Comparison of ENCODE assay signal across 9 mouse cellular contexts in genomic region chr11:101983431-101983921, GRCm38 (mm10). TPM values are rescaled to one million over a fixed set of nuclear protein-coding genes. Genes with fewer than 3 reads are reported as not detected.
DNase-seq lines count a peak whose midpoint lies in the region; ATAC-seq and TF ChIP-seq lines count a peak whose summit lies in the region.
"Had no signal": no experiment of that assay in that cellular context is flagged by ENCODE, and none has a peak within 500 bp of the region (broad histone marks: within the 10 kb centered on the region; RNA-seq: fewer than 3 reads in every experiment).

No protein-coding gene starts in this region.

- in situ Hi-C loops in CH12.LX (cut with MboI; ENCODE audit: low pct_ligation_motif_present, low pct_unique_long_range_greater_than_20kb, low sequenced_read_pairs): no loop called here

- peaks cover 19 to 42% of the 10 kb centered on the region in 2 experiments for H3K36me3 ChIP-seq in CH12.LX (replicated peaks in 1 of 2; ENCODE audit: control insufficient read depth in 1 of 2, insufficient read depth in 1 of 2, low read length in 1 of 2)
- peaks cover 34% of the 10 kb centered on the region for H3K36me3 ChIP-seq in heart, embryonic 14.5 days (ENCODE audit: control insufficient read depth, insufficient read depth, low read length)
- peaks cover 6% of the 10 kb centered on the region; the same call in 1 of the 2 replicates for H3K36me3 ChIP-seq in liver, postnatal 0 days (replicated peaks; ENCODE audit: insufficient read depth, low read length)

- 49% methylated on average over 10 of the region's 10 CpGs for WGBS in heart, embryonic 14.5 days
- 49% methylated on average over 10 of the region's 10 CpGs for WGBS in liver, postnatal 0 days (ENCODE audit: insufficient replicate concordance)

- H3K9me3 ChIP-seq in CH12.LX (replicated peaks; ENCODE audit: low read length): no peaks in the 10 kb centered on the region
- H3K9me3 ChIP-seq in heart, embryonic 14.5 days (ENCODE audit: control insufficient read depth, low read length): no peaks in the 10 kb centered on the region
- no peaks in the 10 kb centered on the region for H3K9me3 ChIP-seq in liver, postnatal 0 days (ENCODE audit: low read length)

- peak overlapping the region; percentile 0 to 57 (median 48) for H3K4me3 ChIP-seq in CH12.LX (replicated peaks in 1 of 3; ENCODE audit: low read depth in 2 of 3, low read length in 2 of 3, poor library complexity in 1 of 3)
- H3K4me3 ChIP-seq in heart, embryonic 14.5 days (ENCODE audit: control insufficient read depth in 1 of 2, insufficient read depth in 1 of 2, low read depth in 1 of 2, low read length in 2 of 2): peak overlapping the region; percentile 32 to 75
- no peak overlapping the region; the same call in 1 of the 2 replicates for H3K4me3 ChIP-seq in liver, postnatal 0 days (ENCODE audit: low read depth, low read length)

- no peak for TF ChIP-seq EP300 in CH12.LX (IDR thresholded peaks at IDR 0.05; ENCODE audit: low read length)
- TF ChIP-seq EP300 in liver, postnatal 0 days (IDR thresholded peaks at IDR 0.05; ENCODE audit: low read depth): no peak

- peaks cover 31% of the 10 kb centered on the region for H3K27me3 ChIP-seq in CH12.LX (replicated peaks)
- no peaks in the 10 kb centered on the region for H3K27me3 ChIP-seq in heart, embryonic 14.5 days (ENCODE audit: control insufficient read depth, insufficient read depth, low read length)
- no peaks in the 10 kb centered on the region for H3K27me3 ChIP-seq in liver, postnatal 0 days (ENCODE audit: insufficient read depth, low read length)

- H3K27ac ChIP-seq in CH12.LX (ENCODE audit: insufficient read depth, low read depth): no peak overlapping the region
- peak overlapping the region; percentile 75 to 97 for H3K27ac ChIP-seq in heart, embryonic 14.5 days (replicated peaks in 1 of 2; ENCODE audit: control insufficient read depth in 1 of 2, insufficient read depth in 1 of 2, low read depth in 2 of 2, low read length in 2 of 2)
- H3K27ac ChIP-seq in liver, postnatal 0 days (ENCODE audit: low read depth): peak overlapping the region; percentile 30; the same call in 1 of the 2 replicates

- ATAC-seq in heart, embryonic 14.5 days (ENCODE audit: insufficient number of reproducible peaks, insufficient read depth, low FRiP score, low read depth): no peak
- no peak for ATAC-seq in liver, postnatal 0 days

- peak overlapping the region; percentile 69; the same call in 1 of the 2 replicates for H3K4me2 ChIP-seq in CH12.LX (ENCODE audit: insufficient read depth, low read depth, poor library complexity, severe bottlenecking)
- peak overlapping the region; percentile 93 for H3K4me2 ChIP-seq in heart, embryonic 14.5 days (ENCODE audit: low read length)
- H3K4me2 ChIP-seq in liver, postnatal 0 days (ENCODE audit: low read depth, low read length): peak overlapping the region; percentile 74

- H3K79me2 ChIP-seq in CH12.LX (replicated peaks; ENCODE audit: control insufficient read depth, extremely low read depth, insufficient read depth, poor library complexity, severe bottlenecking): no peaks in the 10 kb centered on the region

- no peak overlapping the region for H3K9ac ChIP-seq in CH12.LX (ENCODE audit: insufficient read depth, low read depth)
- peak overlapping the region; percentile 91 for H3K9ac ChIP-seq in heart, embryonic 14.5 days (ENCODE audit: low read length)
- H3K9ac ChIP-seq in liver, postnatal 0 days (replicated peaks): no peak overlapping the region

- peaks cover 14 to 40% of the 10 kb centered on the region in 2 experiments for H3K4me1 ChIP-seq in CH12.LX (ENCODE audit: control insufficient read depth in 1 of 2, insufficient read depth in 2 of 2)
- peaks cover 22 to 23% of the 10 kb centered on the region in 2 experiments for H3K4me1 ChIP-seq in heart, embryonic 14.5 days (ENCODE audit: control insufficient read depth in 2 of 2, insufficient read depth in 2 of 2, low read length in 2 of 2)
- peaks cover 14% of the 10 kb centered on the region for H3K4me1 ChIP-seq in liver, postnatal 0 days (ENCODE audit: insufficient read depth)

- no peak for TF ChIP-seq POLR2A in CH12.LX (IDR thresholded peaks at IDR 0.05; ENCODE audit: low read depth, low read length)

- peak; percentile 55 for DNase-seq in cerebellum, adult 9-11 months
- DNase-seq in cerebellum, postnatal 14 days: no peak
- DNase-seq in CH12.LX (ENCODE audit: extremely low read depth): peak; percentile 14
- no peak for DNase-seq in liver, postnatal 0 days
- no peak for DNase-seq in retina, postnatal 1 day
- no peak for DNase-seq in adrenal gland, adult 18-20 months (ENCODE audit: low spot score in 2 of 2)
- no peak for DNase-seq in cerebellum, postnatal 10 days

- dilution Hi-C loops in CH12.LX (cut with MboI; ENCODE audit: extremely low pct_ligation_motif_present, extremely low pct_unique_long_range_greater_than_20kb, low sequenced_read_pairs): no loop called here

- no peak for TF ChIP-seq RAD21 in CH12.LX (IDR thresholded peaks at IDR 0.05; ENCODE audit: low read depth, low read length)

- TF ChIP-seq CTCF in CH12.LX (conservative IDR thresholded peaks at IDR 0.05 in 1 of 2, IDR thresholded peaks at IDR 0.05 in 1 of 2; ENCODE audit: low read depth in 2 of 2, low read length in 2 of 2): no peak
- TF ChIP-seq CTCF in liver, postnatal 0 days (IDR thresholded peaks at IDR 0.05; ENCODE audit: low read depth): no peak

TF ChIP-seq in CH12.LX, 34 proteins besides CTCF, POLR2A, EP300 and RAD21:
- no peak for TF ChIP-seq TBP (conservative IDR thresholded peaks at IDR 0.05; ENCODE audit: low read depth, low read length)
- peak; percentile 74 for TF ChIP-seq ZKSCAN1 (IDR thresholded peaks at IDR 0.05; ENCODE audit: borderline replicate concordance, low read depth, low read length)
- no peak for TF ChIP-seq ETS1 (conservative IDR thresholded peaks at IDR 0.05; ENCODE audit: low read depth, low read length)
- TF ChIP-seq USF1 (IDR thresholded peaks at IDR 0.05; ENCODE audit: low read depth, low read length): no peak

RNA-seq across cellular contexts. Expression of gene Cfap97d1, which starts 0.6 kb away (rescaled TPM):
- total RNA-seq in CH12.LX (2012; rRNA removed): not detected in 2 replicates
- total RNA-seq in CH12.LX (2014; rRNA removed): not detected in 2 replicates
- polyA plus RNA-seq in CH12.LX (2012; ENCODE audit: insufficient read length, low read depth): not detected in 2 replicates
- polyA plus RNA-seq in heart, embryonic 14.5 days (2014; fragmentation: Nextera tagmentation; extraction: Ambion mirVana): not detected in 2 replicates
- 0.19 TPM in 1 of 2 replicates, not detected in the other for polyA plus RNA-seq in liver, postnatal 0 days (2015; fragmentation: Nextera tagmentation; extraction: Ambion mirVana)
- not detected for total RNA-seq in adrenal gland, adult 18-20 months (2021)
- polyA plus RNA-seq: large intestine, adult 2 months had no signal

RNA-seq across cellular contexts. Expression of gene Dusp3, which starts 3.3 kb away (rescaled TPM):
- total RNA-seq in CH12.LX (2012; rRNA removed) (17.9 and 20.8 TPM in 2 replicates), CH12.LX (2014; rRNA removed) (5.6 and 7.5 TPM in 2 replicates)
- 19.2 and 23.6 TPM in 2 replicates for polyA plus RNA-seq in CH12.LX (2012; ENCODE audit: insufficient read length, low read depth)
- 56.4 and 58.9 TPM in 2 replicates for polyA plus RNA-seq in heart, embryonic 14.5 days (2014; fragmentation: Nextera tagmentation; extraction: Ambion mirVana)
- polyA plus RNA-seq in liver, postnatal 0 days (2015; fragmentation: Nextera tagmentation; extraction: Ambion mirVana): 18.4 and 22.7 TPM in 2 replicates
- total RNA-seq in adrenal gland, adult 18-20 months (2021): 100 to 1,000 TPM; 107 to 138 TPM

RNA-seq across cellular contexts. Expression of gene Sost, which starts 16.7 kb away (rescaled TPM):
- total RNA-seq in CH12.LX (2012; rRNA removed) (not detected in 2 replicates), CH12.LX (2014; rRNA removed) (not detected in 2 replicates)
- not detected in 2 replicates for polyA plus RNA-seq in CH12.LX (2012; ENCODE audit: insufficient read length, low read depth)
- polyA plus RNA-seq in heart, embryonic 14.5 days (2014; fragmentation: Nextera tagmentation; extraction: Ambion mirVana): 0.12 and 0.55 TPM in 2 replicates
- polyA plus RNA-seq in liver, postnatal 0 days (2015; fragmentation: Nextera tagmentation; extraction: Ambion mirVana): not detected in 2 replicates
- total RNA-seq in adrenal gland, adult 18-20 months (2021): not detected
- polyA plus RNA-seq: large intestine, adult 2 months had no signal

RNA-seq across cellular contexts. Expression of gene Mpp3, which starts 44.8 kb away (rescaled TPM):
- 3.8 and 4.6 TPM in 2 replicates for total RNA-seq in CH12.LX (2012; rRNA removed)
- 0.12 and 0.15 TPM in 2 replicates for total RNA-seq in CH12.LX (2014; rRNA removed)
- polyA plus RNA-seq in CH12.LX (2012; ENCODE audit: insufficient read length, low read depth): 0.30 and 0.31 TPM in 2 replicates
- polyA plus RNA-seq in heart, embryonic 14.5 days (2014; fragmentation: Nextera tagmentation; extraction: Ambion mirVana): 2.9 and 3.3 TPM in 2 replicates
- 0.56 and 0.72 TPM in 2 replicates for polyA plus RNA-seq in liver, postnatal 0 days (2015; fragmentation: Nextera tagmentation; extraction: Ambion mirVana)
- 10 to 100 TPM; 10.8 to 20.2 TPM for total RNA-seq in adrenal gland, adult 18-20 months (2021)

RNA-seq across cellular contexts. Expression of gene Cd300lg, which starts 57.8 kb away (rescaled TPM):
- total RNA-seq in CH12.LX (2012; rRNA removed): not detected in 2 replicates
- not detected in 2 replicates for total RNA-seq in CH12.LX (2014; rRNA removed)
- polyA plus RNA-seq in CH12.LX (2012; ENCODE audit: insufficient read length, low read depth): not detected in 2 replicates
- 4.2 and 4.8 TPM in 2 replicates for polyA plus RNA-seq in heart, embryonic 14.5 days (2014; fragmentation: Nextera tagmentation; extraction: Ambion mirVana)
- polyA plus RNA-seq in liver, postnatal 0 days (2015; fragmentation: Nextera tagmentation; extraction: Ambion mirVana): 1.8 and 2.3 TPM in 2 replicates
- 10 to 100 TPM; 32.4 to 33.4 TPM for total RNA-seq in adrenal gland, adult 18-20 months (2021)

Comparison
In these comparisons a context has a peak if more than half of its experiments do, and no peak if none do; other contexts are left out.
1. DNase-seq: peak in cerebellum, adult 9-11 months (single experiment) and CH12.LX (single experiment); none in cerebellum, postnatal 14 days (0 of 2), liver, postnatal 0 days (single experiment), retina, postnatal 1 day (single experiment), adrenal gland, adult 18-20 months (0 of 2) and cerebellum, postnatal 10 days (0 of 2).
2. Peak in every context shown above with its lines, with median percentiles within 50 percentile points of each other: H3K4me2 ChIP-seq.